Mouse (Mus musculus): ENCODE measurements around the gene Cad.

Gene Cad

DNA sequence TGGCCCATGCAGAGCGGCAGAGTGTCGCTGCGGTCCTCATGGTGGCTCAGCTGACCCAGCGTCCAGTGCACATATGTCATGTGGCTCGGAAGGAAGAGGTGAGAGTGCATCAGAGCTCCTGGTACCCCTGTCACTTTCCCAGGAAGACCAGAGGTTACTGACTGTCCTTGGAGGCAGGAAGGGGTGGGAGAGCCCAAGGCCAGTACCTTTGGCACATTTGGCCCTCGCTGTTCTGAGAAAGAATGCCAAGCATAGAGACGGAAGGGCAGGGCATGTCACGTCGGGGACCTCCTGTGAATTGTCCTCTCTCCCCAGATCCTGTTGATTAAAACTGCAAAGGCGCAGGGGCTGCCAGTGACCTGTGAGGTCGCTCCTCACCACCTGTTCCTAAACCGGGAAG, 18.6 kb downstream of the Cad start:
- 89% methylated on average over 12 of the region's 12 CpGs for WGBS

DNA sequence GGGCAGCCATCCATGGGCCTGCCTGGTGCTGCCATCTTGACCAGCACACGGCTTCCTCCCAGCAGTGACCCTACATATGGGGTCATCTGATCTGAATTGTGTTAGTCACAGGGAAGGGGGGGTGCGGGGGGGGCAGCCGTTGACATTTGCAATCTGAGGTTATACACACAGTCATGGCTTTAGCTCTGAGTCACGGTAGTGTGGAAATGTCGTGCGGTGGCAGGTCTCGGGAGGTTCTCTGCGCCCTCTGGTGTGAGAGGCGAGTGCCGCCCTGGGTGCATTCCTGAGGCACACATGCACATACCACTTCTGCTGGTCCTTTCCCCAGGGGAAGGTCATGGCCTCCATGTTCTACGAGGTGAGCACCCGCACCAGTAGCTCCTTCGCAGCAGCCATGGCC, 21.8 kb downstream of the Cad start:
- WGBS: 90% methylated on average over 13 of the region's 13 CpGs

DNA sequence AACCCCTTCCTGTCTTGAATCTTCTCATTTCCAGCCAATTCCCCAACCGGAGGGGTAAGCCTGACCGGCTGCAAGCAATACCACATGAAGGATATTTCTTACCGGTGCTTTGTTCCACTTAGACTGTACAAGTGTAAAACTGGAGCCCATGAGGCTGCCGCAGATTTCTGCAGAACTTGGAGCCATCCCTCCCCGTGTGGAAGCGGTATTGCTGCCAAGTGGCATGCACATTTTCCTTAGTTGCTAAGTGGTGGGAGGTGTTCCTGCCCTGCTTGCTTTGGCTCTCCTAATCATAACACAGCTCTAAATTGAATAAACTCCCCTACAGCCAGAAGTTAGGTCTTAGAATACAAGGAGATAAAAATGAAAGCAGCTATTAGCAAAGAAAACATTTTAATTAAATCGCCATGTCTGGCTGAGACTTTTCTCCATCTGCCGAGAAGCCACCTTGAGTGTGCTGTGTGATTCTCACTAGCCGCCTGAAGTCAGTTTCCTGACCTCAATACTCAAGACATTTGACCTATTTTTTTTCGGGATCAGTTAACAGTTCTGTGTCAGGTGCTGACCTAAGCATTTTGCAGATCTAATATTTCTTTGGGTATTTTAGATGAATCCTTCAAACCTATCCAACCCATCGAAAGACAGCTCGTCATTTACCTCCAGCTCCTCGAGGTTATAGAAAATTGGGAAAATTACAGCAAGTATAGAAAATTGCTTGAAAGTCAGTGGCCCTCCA, 25.6 kb downstream of the Cad start:
- 41% methylated on average over 13 of the region's 13 CpGs for WGBS

DNA sequence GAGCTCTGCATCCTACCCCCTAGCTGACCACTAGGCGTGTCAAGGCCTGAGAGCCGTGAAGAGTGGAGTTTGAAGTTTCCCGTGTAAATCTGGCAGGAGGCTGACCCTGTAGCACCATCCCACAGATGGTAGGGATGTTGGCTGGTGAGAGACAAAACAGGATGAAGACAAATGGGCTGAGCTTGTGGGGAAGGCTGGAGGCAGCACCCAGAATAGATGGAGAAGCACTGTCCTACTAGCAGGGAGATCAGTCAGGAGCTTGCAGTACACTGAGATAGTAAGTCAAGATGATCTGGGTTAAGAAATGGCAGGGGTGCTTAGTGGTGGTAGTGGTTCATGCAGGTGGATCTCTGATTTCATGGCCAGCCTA, 26.2 kb downstream of the Cad start:
- WGBS: 41% methylated on average over 3 of the region's 3 CpGs

DNA sequence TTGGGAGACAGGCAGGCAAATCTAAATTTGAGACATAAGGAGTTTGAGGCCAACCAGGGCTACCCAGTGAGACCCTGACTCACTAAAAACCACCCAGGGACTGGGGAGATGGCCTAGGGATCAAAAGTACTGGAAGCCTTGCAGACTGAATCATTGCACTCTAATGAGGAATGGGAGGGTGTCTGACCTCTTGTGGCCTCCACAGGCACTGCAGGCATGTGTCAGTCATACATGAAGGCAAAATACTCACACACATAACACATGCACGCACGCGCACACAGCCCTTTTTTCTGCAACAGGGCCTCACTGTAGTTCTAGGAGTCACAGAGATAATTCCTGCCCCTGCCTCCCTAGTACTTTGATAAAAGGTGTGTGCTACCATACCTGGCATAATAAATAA, 26.8 kb downstream of the Cad start:
- WGBS: 83% methylated on average over 3 of the region's 3 CpGs

DNA sequence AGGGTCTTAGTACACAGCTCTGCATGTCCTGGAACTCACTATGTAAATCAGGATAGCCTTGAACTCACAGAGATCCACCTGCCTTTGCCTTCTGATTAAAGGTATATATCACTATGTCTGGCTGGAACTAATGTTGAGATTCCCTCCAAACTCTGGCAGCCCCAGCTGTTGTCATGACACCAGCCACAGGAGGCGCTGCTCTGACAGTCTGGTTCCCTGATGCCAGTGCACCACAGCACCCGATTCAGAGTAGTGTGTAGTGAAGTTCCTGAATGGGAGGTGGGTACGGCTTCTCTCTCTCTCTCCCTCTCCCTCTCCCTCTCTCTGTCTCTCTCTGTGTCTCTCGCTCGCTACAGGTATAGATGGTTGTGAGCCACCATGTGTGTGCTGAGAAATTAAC, 27.8 kb downstream of the Cad start:
- 16% methylated on average over 5 of the region's 5 CpGs for WGBS

DNA sequence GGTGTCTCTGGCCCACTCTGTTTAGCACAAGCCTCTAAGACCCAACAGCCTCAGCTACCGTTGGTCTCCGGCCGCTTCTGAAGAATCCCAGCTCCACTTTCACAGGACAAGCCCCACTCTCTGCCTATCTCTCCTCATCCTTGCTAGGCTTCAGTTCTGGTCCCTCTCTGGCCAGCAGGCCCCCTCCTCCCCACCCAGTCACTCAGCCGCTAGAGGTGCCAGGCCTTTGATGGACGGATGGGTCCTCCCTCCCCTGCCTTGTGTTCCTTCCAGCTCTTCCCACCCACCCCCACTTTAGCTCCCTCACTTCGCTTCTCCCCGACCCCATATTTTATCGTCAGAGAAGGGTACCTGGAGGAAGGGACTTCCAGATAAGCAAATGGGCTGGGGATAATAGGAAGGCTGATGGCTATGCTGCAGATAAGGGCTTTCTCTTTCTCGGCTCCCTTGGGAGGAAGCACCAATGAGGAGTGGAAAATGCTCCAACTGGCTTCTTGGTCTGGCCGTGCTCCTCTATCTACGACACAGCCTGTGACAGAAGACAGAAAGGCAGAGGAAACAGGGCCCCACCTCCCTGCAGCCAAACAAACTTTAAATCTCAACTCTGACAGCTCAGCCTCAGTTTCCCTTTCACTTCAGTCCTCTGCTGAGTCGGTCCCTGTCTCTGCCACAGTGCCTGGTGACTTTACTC, 28.5 kb downstream of the Cad start:
- 50% methylated on average over 12 of the region's 12 CpGs for WGBS

DNA sequence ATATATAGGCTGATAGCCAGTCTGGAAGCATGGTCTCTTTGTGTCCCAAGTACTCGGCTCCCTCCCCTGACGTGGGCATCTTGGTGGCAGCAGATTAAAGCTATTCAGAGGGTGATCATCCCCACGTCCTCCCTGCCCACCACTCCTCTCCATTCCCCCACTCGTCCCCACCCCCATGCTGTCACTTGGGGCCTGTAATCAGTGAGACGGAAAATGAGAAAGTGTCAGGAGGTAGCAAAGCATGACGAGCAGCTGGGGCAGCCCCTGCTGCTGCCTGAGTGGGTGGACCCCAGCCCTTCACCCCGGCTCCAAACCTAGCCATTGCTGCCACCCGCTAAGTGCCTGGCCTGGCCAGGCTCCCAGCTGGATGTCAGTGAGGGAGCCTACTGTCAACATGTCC, 29.4 kb downstream of the Cad start:
- 23% methylated on average over 8 of the region's 8 CpGs for WGBS

DNA sequence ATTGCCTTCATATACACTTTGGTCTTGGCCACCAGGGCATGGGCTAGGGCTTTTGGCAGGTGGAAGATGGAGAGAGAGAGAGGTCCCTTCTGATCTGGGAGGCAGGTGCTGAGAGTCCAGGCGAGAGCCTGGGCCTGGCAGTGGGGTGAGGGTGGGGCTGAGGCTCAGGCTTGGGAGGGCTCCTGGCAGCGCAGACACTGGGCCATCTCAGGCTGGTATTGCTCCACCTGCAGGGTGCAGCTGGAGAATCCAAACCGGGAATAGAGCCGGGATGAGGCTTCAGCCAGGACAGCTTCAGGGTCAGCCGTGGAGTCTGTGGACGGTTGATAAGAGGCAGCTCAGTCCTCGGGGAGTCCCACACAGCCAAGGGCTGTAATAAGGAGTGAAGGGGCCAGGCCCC, 32.0 kb downstream of the Cad start:
- WGBS: 52% methylated on average over 7 of the region's 7 CpGs

DNA sequence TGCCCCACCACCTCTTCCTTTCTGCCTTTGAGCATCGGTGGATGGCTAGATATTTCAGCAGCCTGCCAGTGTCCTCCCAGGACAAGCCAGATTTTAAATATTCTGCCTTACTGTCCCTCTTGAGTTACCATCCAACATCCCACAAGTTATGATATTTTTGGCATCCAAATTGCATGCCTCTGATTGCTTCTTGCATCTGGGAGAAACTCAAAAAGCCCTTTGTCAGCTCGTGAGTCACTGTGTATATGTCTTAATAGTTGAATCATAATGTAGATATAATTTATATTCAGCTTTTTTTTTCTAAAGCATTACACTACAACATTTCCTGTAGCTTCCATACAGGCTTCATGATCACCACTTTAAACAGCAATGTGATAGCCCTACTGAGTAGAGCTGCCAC, 32.6 kb downstream of the Cad start:
- 37% methylated on average over 2 of the region's 2 CpGs for WGBS

DNA sequence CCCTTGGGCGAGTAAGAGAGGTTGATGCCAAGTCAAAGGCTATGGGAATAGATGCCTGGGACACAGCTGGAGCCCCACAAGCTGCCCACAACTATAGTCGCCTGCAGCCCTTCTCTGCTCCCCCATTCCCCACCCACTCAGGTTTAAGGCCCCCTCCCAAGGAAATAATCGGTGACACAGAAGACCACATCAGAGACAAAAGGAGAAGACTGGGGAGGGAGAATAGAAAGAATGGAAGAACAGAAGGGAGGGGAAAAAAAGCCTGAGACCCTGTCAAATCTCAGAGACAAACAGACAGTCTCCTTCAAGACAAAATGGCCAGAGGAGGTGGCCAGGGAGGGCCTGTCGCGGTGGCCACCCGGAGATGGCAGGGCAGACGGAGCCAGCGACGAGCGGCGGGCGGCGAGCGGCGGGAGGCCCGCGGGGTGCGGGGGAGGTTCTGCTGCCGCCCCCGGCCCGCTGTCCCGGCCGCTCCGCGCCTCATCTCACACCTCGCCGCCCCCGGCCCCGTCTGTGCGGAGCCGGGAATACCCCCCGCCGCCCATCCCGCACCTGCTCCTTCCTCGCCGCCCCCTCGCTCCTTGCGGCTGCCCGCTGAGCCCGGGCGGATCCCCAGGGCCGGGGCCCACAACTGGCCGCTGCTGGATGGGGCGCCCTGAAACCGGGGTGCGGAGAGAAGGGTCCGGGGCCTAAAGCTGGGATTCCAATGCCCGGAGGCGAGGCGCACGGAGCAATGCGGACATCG, 37.8 kb downstream of the Cad start:
- WGBS: 7% methylated on average over 51 of the region's 53 CpGs

DNA sequence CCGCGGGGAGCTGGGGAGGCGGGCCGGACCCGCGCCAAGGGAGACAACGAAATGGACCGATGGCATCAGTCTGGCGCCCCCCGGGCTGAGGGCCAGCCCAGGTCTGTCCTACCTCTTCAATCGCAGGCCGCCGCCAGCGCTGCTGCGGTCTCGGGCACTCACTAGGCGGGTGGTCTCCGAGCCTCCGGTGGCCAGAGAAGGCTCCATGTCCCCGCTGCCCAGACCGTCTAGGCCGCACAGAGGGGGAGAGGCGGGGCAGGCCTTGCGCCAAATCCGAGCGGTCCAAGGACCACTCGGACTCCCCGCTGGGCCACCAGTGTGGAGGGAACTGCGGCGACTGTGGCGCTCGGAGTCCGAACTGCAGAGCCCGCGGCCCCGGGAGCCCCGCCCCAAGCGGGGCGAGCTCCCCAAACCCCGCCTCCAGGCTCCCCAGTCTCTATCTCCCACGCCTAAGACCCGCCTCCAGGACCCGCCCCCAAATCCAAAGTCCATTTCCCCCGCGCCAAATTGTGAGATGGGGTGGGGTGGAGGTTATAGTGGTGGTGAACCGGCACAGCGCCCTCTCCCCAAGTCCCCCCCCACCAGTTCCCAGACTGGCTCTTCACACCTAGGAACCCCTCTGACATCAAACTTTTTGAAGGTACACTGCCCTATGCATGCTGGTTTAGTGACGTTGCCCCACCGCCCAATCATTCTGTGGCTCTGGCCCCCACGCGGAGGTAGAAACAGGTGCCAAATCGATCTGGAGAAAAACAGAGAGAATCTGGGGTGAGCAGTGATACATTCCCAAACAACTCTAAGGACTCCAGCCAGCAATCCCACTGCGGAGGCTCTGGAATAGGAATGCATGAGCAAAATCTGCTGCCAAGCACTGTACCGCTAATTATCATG, 38.8 kb downstream of the Cad start:
- under 1% methylated on average over 54 of the region's 54 CpGs for WGBS

DNA sequence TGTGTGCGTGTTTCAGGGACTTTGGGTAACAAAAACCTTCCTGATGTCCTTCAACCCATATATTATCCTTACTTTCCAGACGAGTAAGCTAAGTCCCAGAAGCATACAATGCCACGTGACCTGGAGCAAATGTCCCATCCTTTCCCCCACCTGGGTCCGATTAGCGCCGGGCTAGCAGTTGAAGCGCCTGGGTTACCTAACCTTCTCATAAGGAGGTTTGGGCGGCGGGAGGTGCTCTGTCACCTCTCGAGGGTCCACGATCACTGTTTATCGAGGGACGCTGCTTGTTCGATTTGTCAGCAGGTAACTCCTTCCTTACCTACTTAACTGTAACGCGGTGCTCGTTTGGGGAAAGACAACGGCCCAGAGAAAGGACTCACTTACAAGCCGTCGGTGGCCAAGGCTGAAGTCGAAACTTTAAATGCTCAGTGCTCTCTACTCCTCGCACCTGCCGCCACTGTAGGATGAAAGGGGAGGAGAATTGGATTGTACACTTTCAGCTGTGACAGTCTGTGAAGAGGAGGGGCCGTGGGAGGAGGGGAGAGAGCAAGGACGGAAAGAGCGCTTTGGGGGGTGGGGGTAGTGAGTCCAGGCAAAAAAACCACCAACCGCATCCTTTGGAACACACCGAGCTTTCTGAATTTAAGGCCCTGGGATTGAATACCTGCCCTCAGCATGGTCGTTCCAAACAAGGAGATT, 39.7 kb downstream of the Cad start:
- 2% methylated on average over 29 of the region's 29 CpGs for WGBS

DNA sequence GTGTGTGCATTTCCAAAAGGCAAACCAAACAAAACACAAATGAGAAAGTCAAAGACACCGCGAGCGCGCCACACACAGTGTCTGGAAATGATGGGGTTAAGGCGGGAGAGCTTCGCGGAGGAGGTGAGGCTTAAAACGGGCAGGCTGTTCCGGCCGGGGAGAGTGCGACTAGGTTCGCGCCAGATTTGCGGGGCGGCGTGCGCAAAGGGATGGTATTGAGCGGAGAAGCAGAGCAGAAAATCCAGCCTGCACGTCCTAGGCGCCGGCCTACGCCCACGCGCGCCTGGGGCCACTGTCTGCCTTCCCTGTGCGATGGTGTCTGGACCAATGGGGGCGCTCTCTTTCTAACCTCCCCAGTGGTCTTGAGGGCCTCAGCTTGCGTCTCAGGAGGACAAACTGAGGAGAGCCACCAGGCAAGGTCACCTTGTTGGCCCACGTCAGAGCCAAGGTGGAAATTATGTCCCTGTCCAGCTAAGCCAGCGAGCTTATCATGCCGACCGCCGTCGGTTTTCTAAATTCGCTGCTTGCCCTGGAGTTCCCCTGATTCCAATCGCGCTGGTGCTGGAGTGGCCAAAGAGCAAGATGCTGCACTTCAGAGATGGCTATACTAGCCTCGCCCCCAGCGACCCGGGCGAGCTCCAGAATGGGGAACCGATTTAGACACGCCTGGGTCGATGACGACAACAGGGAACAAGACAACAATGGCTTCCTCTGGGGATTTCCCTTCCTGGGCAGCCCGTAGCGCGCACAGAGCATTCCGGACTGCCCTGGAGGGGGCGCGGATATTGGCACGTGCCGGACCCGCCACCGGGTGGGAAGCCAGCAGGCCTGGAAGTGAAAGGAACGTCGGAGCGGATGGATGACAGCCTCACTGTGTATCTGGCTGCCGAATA, 40.5 kb downstream of the Cad start:
- WGBS: 2% methylated on average over 59 of the region's 59 CpGs

DNA sequence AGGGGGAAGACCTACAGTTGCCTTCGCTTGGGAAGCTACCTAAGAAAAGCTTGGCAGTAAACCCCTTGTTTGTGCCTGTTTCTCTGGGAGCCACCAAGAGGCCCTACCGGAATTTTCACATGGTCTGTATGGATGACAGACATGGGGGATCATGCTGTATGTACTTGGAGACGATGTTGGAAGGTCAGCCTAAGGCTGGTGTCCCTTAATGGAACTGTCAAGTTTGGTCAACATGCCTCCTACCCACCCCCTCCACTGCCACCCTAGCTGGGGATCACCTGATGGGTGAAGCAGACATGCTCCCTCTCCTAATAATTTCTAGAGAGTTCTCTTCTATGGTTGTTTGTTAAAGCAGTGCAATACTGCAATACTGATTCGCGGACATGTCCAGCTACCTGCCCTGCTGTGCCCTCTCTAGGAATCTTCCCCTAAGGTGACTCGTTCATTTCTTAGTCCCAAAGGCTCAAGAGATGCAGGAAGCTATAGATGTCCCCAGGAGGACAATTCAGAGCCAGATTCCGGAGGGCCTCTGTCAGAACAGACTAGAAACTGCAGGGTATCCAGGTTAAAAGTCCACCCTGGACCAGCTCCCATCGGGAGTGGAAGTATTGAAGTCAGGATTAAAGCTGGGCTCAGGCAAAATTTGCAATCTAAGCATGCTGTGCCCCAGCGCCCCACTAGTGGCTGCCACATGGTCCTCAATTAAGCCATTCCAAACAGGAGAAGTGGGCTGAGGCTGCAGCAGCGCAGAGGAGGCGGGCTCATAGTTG, 41.3 kb downstream of the Cad start:
- WGBS: 41% methylated on average over 11 of the region's 11 CpGs

DNA sequence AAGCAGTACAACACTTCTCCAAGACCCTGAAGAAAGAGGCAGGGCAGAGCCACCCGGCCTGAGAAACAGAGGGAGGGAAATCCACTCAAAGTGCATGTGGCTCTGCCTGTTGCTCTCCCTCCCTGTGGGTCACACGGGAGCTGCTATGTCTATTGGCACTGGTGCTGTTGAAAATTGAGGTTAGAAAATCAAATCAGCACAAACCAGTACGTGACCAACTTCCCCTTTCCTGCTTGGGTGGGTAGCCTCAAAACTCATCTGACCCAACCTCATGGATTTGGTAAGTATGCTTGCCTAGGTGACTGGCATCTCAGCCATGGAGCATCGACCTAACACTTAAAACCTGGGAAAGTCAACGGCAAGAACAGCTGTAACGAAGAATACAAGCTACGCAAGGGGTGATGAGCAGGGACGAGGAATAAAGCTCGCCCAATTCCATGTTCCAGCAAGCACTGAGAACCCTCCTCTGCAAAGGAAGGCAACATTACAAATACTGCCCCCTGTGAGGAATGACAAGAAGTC, 51.3 kb downstream of the Cad start, which contains the start of gene Dnajc5g:
Gene Dnajc5g (plus strand): TSS at position 472 of the 522 bp plus-strand sequence.
- WGBS: 86% methylated on average over 9 of the region's 9 CpGs

DNA sequence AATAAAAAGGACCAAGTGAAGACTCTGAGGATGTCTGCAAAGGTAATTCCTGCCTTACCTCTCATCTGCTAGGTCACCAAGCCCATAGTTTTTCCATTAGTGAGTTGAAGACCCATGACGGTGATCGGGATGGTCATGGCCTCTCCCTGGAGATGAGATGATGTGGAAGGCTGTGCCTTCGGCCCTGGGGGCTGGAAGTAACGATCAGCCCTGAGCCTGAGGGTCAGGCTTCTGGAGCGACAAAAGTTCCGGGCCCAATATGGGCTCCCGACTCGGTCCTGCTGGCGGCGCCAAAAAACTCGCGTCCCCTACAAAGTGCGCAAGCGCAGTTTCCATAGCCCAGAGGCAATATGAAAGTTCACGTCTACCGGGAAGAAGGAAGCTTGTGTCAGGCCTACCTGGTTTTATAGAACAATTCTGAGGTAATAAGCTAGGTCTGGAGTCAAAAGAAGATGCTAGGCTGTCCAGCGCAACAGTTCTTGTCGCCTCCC, 53.5 kb downstream of the Cad start, which contains the start of gene Slc30a3:
Gene Slc30a3 (minus strand): TSS at position 238 of the 491 bp plus-strand sequence.
- 94% methylated on average over 18 of the region's 18 CpGs for WGBS

DNA sequence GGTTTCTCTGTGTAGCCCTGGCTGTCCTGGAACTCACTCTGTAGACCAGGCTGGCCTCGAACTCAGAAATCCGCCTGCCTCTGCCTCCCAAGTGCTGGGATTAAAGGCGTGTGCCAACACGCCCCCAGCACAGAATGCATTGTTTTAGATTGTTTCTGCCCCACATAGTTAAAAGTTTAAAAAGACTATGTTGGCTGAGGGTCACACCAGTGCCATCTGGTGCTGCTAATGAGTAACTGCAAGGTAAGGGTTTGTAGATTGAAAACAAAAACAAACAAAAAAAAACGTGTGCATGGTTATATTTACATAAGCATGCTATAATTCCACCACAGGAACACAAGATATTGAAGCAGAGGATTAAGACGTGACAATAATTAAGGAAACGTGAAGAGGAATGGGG, 56.2 kb downstream of the Cad start:
- WGBS: 34% methylated on average over 7 of the region's 7 CpGs

DNA sequence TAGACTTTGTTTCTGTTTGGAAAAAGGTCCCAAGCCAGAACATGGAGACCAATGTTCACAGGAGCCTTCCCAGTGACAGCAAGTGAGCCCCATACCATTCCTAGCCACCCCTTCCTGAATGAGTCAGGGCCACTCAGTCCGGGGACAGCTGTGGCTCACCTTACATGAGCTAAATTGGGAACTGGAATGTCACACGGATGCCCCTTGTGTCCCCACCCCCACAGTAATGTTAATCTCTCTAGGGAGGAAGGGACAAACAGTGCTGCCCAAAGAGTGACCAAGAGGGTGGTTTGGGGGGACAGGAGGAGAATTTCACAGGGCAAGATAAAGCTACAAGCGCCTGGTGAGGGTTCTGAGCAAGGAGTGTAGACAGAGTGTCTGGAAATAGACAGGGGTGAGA, 61.8 kb downstream of the Cad start, which contains the start of gene Trim54:
Gene Trim54 (plus strand): TSS at position 359 of the 400 bp plus-strand sequence.
- WGBS: 53% methylated on average over 3 of the region's 3 CpGs

Data from cerebral cortex, adult 2 months (tissue).